Mouse (Mus musculus) ES-E14 (cell line): ENCODE measurements around the gene Aak1.

ENCODE experiments used
- CHD2 ChIP-seq: IDR thresholded peaks from 2 replicates; pipeline ENCODE4 v1.6.1; 2014; ENCODE audit warnings: mild to moderate bottlenecking, low read depth, low read length, inconsistent platforms
- MAFK ChIP-seq: IDR thresholded peaks from 2 replicates; pipeline ENCODE4 v1.6.1; 2014; ENCODE audit warnings: mild to moderate bottlenecking, low read depth, low read length, inconsistent platforms; ENCODE audit not compliant: insufficient read depth
- ZC3H11A ChIP-seq: IDR thresholded peaks from 2 replicates; pipeline ENCODE4 v1.6.1; 2012; ENCODE audit warnings: low read depth, mild to moderate bottlenecking, inconsistent platforms, low read length, borderline replicate concordance
- ZNF384 ChIP-seq: IDR thresholded peaks from 2 replicates; pipeline ENCODE4 v1.6.1; 2012; ENCODE audit warnings: low read depth, low read length, inconsistent platforms

- TF ChIP-seq ZNF384 (no peak), MAFK (no peak), ZC3H11A (no peak), CHD2 (no peak)
These were observed 32.7 kb upstream of the Aak1 start for GRCm38 (mm10) chr6:86816586-86816985.
